Mouse (Mus musculus): ENCODE results near the gene Gm17359.

- no peak for TF ChIP-seq CTCF (IDR thresholded peaks at IDR 0.05; ENCODE audit: control insufficient read depth, insufficient read depth, insufficient replicate concordance, low read depth, low read length)
- TF ChIP-seq POLR2A (IDR thresholded peaks at IDR 0.05; ENCODE audit: control insufficient read depth, low read depth, low read length): no peak
These were observed 44.9 kb downstream of the Gm17359 start for GRCm38 (mm10) chr3:79381398-79381797.

Measured in testis, adult 2 months (tissue).